Mouse (Mus musculus): ENCODE results near the gene Ap3s2.

The Ap3s2 gene

DNA sequence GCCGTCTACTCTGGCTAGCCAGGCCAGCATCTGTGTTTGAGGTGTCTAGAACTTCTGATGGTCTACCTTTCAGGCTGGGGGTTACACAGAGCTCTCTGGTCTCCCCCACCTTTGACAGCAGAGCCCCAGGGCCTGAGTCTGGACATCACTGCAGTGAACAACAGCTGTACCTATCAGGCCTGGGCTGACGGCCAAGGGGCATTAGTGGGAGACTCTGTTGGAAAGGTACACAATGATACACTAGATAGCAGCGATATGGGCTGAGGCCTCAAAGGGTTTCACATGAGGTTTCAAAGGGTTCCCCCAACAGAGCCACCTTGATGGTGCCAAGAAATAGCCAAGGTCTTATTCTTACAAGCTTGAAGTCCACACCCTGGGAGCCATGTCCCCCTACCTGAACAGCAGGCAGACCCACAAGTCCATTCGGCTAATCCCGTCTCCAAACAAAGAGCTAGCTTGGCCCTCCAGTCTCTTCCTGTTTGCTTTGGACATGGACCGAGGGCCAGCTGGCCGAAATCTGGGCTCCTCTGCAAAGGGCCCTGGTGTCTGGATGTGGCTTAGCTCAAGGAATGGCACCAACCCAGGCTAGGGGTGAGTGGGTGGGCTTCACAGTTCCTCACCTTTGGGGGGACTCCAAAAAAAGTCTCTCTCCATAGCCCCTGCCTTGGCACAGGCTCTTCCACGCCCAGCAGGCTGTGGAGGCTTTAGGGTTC is 76.2 kb downstream of the Ap3s2 start:
- no peak for DNase-seq (ENCODE audit: low spot score)

DNA sequence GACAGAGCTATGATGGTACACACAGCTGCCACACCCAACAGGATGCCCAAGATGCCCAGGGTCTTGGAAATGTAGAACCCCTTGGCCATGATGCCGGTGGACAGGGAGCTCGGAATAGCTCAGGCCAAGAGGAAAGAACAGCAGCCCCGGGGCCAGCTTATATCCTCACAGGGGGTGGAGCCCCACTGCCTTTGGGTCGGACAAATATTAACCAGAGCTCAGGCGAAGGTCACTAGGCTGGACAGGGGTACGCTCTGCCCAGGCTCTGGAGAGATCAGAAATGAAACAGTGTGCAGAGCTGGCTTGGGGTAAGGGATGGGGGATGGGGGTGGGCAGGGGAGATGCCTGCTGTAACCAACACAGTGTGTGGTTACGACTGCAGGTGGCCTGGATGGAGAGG is 78.3 kb downstream of the Ap3s2 start:
- DNase-seq (ENCODE audit: low spot score): no peak

GRCm38 (mm10) chr7:79837247-79837646 is 83.2 kb downstream of the Ap3s2 start:
- no peak for DNase-seq (ENCODE audit: low spot score)

DNA sequence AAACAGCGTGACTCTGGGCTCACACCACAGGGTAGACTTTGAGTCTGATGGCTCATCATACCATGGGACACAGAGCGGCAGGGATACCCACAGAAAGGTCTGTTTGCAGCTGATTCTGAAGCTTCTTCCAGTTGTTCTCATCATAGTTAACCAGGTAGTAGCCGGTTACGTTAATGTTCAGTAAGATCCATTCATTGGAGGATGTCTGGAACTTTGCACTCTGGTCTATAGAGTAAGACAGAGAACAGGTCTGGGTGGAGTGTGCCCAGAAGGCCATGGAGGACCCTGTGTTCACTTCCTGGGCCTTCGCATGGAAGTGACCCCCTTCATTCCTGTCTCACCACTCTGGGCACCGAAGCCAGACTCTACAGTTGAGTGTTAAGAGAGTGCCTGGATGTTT is 85.3 kb downstream of the Ap3s2 start:
- DNase-seq (ENCODE audit: low spot score): no peak

DNA sequence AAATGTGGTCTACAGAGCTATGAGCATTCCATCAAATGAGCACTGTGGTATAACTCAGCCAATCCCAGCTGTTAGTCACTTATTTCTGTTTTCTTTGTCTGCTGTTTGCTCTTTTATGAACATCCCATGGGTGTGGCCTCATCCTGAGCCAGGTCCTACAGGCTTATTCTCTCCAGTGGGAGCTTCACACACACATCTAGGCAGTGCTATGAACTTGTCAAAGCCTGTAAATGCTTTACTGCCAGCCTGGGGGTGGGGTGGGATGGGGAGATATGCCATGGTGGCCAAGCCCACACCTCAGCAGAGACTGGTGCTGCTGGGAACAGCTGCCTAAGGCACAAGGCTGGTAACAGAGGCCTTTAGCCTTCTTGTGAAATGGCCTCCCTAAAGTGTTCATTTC is 87.5 kb downstream of the Ap3s2 start:
- DNase-seq (ENCODE audit: low spot score): no peak

- DNase-seq (ENCODE audit: low spot score): no peak
These were observed 88.9 kb downstream of the Ap3s2 start for GRCm38 (mm10) chr7:79831585-79831984.

GRCm38 (mm10) chr7:79831145-79831544 is 89.3 kb downstream of the Ap3s2 start:
- DNase-seq (ENCODE audit: low spot score): no peak

DNA sequence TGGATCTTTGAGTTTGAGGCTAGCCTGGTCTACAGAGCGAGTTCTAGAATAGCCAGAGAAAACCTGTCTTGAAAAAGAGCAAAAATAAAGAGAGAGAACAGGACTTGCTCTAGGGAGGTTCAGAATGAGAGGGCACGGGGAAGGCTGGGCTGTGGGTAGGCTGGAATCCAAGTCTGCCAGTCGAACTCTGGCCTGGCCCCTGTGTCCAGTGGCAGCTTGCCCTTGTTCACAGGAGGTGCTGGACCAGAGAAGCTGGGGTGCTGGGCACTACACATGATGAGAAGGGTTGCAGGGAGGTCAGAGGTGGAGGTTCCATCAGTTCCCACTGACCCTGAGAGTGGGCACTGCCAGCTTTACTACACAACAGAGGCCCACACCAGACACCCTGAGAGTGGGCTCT is 92.1 kb downstream of the Ap3s2 start:
- no peak for DNase-seq (ENCODE audit: low spot score)

All from left cerebral cortex, adult 11 months (tissue).